Mouse (Mus musculus) c-Kit-positive CD71-negative TER-119-negative erythroid progenitor cells, embryonic 14.5 days (primary cell): ENCODE data around the gene Gm3383.
"Not testable (repeated sequence)": the region's sequence is repeated elsewhere in the genome, so short reads cannot be mapped to it uniquely, and the experiment has no call there.

Source experiments
- DNase-seq: peaks from one replicate; pipeline ENCODE4 v3.0.0-alpha.2; 2013; ENCODE audit warnings: low read depth

Gm3383 gene

GRCm38 (mm10) chr14:5807882-5808281 lies at the start of gene Gm3383:
Gene Gm3383, minus strand, starts transcription at chr14:5807982.
- not testable (repeated sequence) for DNase-seq

- DNase-seq: not testable (repeated sequence)
Measured at GRCm38 (mm10) chr14:5855911-5856310, 48.1 kb upstream of the Gm3383 start.

GRCm38 (mm10) chr14:5830229-5830628 lies 22.4 kb upstream of the Gm3383 start, which contains the start of gene Gm3424:
Gene Gm3424, minus strand, starts transcription at chr14:5830329.
- not testable (repeated sequence) for DNase-seq

GRCm38 (mm10) chr14:5812699-5813356 lies 5.0 kb upstream of the Gm3383 start:
- not testable (repeated sequence) for DNase-seq

- DNase-seq: not testable (repeated sequence)
Measured at GRCm38 (mm10) chr14:5741477-5741876, 66.3 kb downstream of the Gm3383 start, which contains the start of gene Gm3373. Gene Gm3373, minus strand, starts transcription at chr14:5741577.

GRCm38 (mm10) chr14:5687357-5687756 lies 120.4 kb downstream of the Gm3383 start, which contains the start of gene Gm9603:
Gene Gm9603, minus strand, starts transcription at chr14:5687457.
- DNase-seq: not testable (repeated sequence)

GRCm38 (mm10) chr14:5632928-5633327 lies 174.9 kb downstream of the Gm3383 start, which contains the start of gene Gm8265:
Gene Gm8265, minus strand, starts transcription at chr14:5633028.
- DNase-seq: not testable (repeated sequence)
